Mouse (Mus musculus): ENCODE results near the gene Trmt2b.

DNA sequence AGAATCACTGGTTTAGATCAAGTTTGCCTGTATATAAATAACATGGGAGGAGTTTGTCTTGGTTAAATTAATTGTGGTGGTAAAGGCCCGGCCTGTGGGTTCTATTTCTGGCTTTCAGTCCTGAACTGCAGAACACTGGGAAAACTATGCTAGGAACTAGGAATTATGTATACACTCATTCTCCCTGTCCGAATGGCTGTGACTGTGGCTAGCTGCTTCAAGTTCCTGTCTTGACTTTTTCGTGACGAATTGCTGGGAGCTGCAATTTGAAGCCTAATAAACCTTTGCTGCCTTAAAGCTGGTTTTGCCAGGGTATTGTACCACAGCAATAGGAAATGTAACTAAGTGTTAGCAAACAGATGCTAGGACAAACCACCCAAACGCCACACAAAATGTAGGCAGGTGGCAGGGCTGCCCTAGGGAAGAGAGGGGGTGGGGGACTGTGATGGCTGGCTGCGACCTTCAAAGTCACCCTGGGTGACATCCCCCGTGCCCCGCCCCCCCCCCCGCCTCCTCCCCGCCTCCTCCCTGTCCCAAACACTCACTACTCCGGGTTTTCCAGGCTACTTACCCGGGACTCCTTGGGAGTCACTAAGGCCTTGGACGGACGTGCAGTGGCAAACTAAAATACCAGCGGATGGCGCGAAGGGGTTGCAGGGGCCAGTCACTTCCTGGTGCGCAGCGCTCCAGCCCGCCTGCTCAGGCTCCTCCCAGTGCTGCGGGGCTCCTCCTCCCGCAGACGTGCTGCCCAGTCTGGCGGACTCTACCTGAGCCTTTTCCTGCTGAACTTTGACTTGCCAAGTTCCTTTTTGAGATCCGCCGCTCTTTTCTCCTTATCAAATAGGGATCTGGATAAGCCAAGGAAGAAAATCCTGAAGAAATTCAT is at the start of gene Trmt2b:
- TF ChIP-seq CTCF (IDR thresholded peaks at IDR 0.05; ENCODE audit: low read depth) (no peak), EP300 (IDR thresholded peaks at IDR 0.05; ENCODE audit: low read depth) (no peak)

Data from liver, postnatal 0 days (tissue).